32 mouse cellular contexts compared by ENCODE assay signal in the genomic region with DNA sequence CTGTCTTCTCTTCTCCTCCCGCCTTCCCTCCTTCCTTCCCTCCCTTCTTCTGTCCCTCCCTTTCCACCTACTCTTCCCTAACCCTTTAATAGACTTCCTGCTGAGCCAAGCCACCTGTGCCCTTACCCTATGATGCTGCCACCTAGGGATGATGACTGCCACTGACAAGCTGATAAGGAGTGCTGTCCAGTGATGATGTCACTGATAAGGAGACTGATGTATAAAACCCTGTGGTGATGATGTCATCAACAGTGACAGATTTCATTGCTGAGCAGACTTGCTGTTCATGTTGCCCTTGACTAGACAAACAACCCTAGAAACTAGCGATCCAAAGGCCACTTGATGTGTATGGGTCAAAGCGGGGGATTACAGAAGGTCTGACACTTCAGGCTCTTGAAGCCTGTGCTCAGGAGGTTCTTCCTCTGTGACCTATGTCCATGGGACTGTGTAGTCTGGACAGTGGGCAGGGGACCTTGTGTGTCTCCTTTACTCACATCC.
A peak's percentile ranks its signal among the peaks of the same experiment; 100 is the strongest.
DNase-seq lines count a peak whose midpoint lies in the region; ATAC-seq and TF ChIP-seq lines count a peak whose summit lies in the region.
"Had no signal": no experiment of that assay in that cellular context is flagged by ENCODE, and none has a peak within 500 bp of the region (broad histone marks: within the 10 kb centered on the region; RNA-seq: fewer than 3 reads in every experiment).

No protein-coding gene starts in this region.

- no peak overlapping the region for H3K4me3 ChIP-seq in hindbrain, embryonic 10.5 days
- H3K4me3 ChIP-seq in hindbrain, embryonic 14.5 days (replicated peaks; ENCODE audit: low read length) = no peak overlapping the region
- H3K4me3 ChIP-seq in midbrain, embryonic 13.5 days (replicated peaks) = no peak overlapping the region
- H3K4me3 ChIP-seq in midbrain, embryonic 11.5 days (ENCODE audit: low read depth, low read length) = no peak overlapping the region
- no peak overlapping the region for H3K4me3 ChIP-seq in ES-Bruce4 (ENCODE audit: low read depth, low read length)
- H3K4me3 ChIP-seq: embryonic facial prominence, embryonic 10.5 days; embryonic facial prominence, embryonic 15.5 days; forebrain, embryonic 13.5 days; heart, embryonic 13.5 days; limb, embryonic 13.5 days; liver, embryonic 12.5 days; midbrain, embryonic 12.5 days; neural tube, embryonic 12.5 days had no signal

- no peak for ATAC-seq in hindbrain, embryonic 14.5 days (ENCODE audit: low FRiP score)
- ATAC-seq in midbrain, embryonic 13.5 days = 0 out of 2 replicates have a peak, but pooled peaks have one; percentile 20
- no peak for ATAC-seq in midbrain, embryonic 11.5 days (ENCODE audit: low FRiP score)
- ATAC-seq: forebrain, embryonic 13.5 days; hindbrain, postnatal 0 days; intestine, embryonic 16.5 days; liver, embryonic 12.5 days had no signal

- H3K4me1 ChIP-seq in hindbrain, embryonic 10.5 days (replicated peaks) = 0 out of 2 replicates have a peak, but pooled peaks cover 5% of the 10 kb centered on the region
- no peaks in the 10 kb centered on the region for H3K4me1 ChIP-seq in hindbrain, embryonic 14.5 days (replicated peaks; ENCODE audit: control insufficient read depth, insufficient read depth, low read length)
- no peaks in the 10 kb centered on the region for H3K4me1 ChIP-seq in midbrain, embryonic 13.5 days (replicated peaks)
- H3K4me1 ChIP-seq in midbrain, embryonic 11.5 days (ENCODE audit: control insufficient read depth, insufficient read depth, low read length) = no peaks in the 10 kb centered on the region
- no peaks in the 10 kb centered on the region for H3K4me1 ChIP-seq in ES-Bruce4 (ENCODE audit: control insufficient read depth, insufficient read depth, low read length)
- H3K4me1 ChIP-seq: embryonic facial prominence, embryonic 15.5 days; midbrain, embryonic 12.5 days; neural tube, embryonic 12.5 days had no signal

- H3K36me3 ChIP-seq in hindbrain, embryonic 10.5 days = no peaks in the 10 kb centered on the region
- no peaks in the 10 kb centered on the region for H3K36me3 ChIP-seq in hindbrain, embryonic 14.5 days (replicated peaks; ENCODE audit: control insufficient read depth, insufficient read depth)
- H3K36me3 ChIP-seq in midbrain, embryonic 13.5 days = no peaks in the 10 kb centered on the region
- no peaks in the 10 kb centered on the region for H3K36me3 ChIP-seq in midbrain, embryonic 11.5 days (ENCODE audit: control insufficient read depth, insufficient read depth, low read length)
- no peaks in the 10 kb centered on the region for H3K36me3 ChIP-seq in ES-Bruce4 (ENCODE audit: control insufficient read depth, insufficient read depth, low read length, poor library complexity, severe bottlenecking)
- H3K36me3 ChIP-seq: embryonic facial prominence, embryonic 10.5 days; embryonic facial prominence, embryonic 15.5 days; heart, embryonic 13.5 days; limb, embryonic 13.5 days; liver, embryonic 12.5 days; midbrain, embryonic 12.5 days; neural tube, embryonic 12.5 days had no signal

- H3K4me2 ChIP-seq in hindbrain, embryonic 14.5 days (replicated peaks) = no peak overlapping the region
- no peak overlapping the region for H3K4me2 ChIP-seq in midbrain, embryonic 13.5 days (replicated peaks)
- H3K4me2 ChIP-seq in midbrain, embryonic 11.5 days = no peak overlapping the region
- H3K4me2 ChIP-seq: embryonic facial prominence, embryonic 15.5 days; forebrain, embryonic 13.5 days; heart, embryonic 13.5 days; limb, embryonic 13.5 days; liver, embryonic 12.5 days; midbrain, embryonic 12.5 days; neural tube, embryonic 12.5 days had no signal

- no peak overlapping the region for H3K9ac ChIP-seq in hindbrain, embryonic 14.5 days
- no peak overlapping the region for H3K9ac ChIP-seq in midbrain, embryonic 13.5 days (replicated peaks)
- H3K9ac ChIP-seq in midbrain, embryonic 11.5 days (ENCODE audit: low read length) = no peak overlapping the region
- no peak overlapping the region for H3K9ac ChIP-seq in ES-Bruce4 (ENCODE audit: low read depth, poor library complexity, severe bottlenecking)
- H3K9ac ChIP-seq: embryonic facial prominence, embryonic 15.5 days; forebrain, embryonic 13.5 days; heart, embryonic 13.5 days; limb, embryonic 13.5 days; liver, embryonic 12.5 days; midbrain, embryonic 12.5 days; neural tube, embryonic 12.5 days had no signal

- no peak for TF ChIP-seq EP300 in ES-Bruce4 (IDR thresholded peaks at IDR 0.05; ENCODE audit: insufficient read depth, low read depth, low read length)

- DNase-seq in hindbrain, embryonic 10.5 days (ENCODE audit: low spot score) = peak; percentile 1
- no peak for DNase-seq in hindbrain, embryonic 14.5 days (ENCODE audit: low spot score)
- no peak for DNase-seq in midbrain, embryonic 11.5 days (ENCODE audit: low spot score, missing footprints)
- peak; percentile 50 for DNase-seq in R1 (ENCODE audit: low read depth, low spot score)
- DNase-seq in layer of hippocampus, adult 9-11 months = no peak
- DNase-seq: adrenal gland, adult 8-10 months; B cell, adult 2 months; cerebellum, adult 2 months; cerebellum, postnatal 14 days; gastrocnemius, postnatal 25 days; heart, adult 18-20 months; heart, postnatal 10 days; kidney, adult 9 months; kidney, postnatal 10 days; lung, adult 18-20 months; lung, postnatal 10 days; right cerebral cortex, postnatal 4 days; thymus, adult 18-20 months; thymus, postnatal 25 days had no signal

- peak; percentile 5 for TF ChIP-seq CTCF in ES-Bruce4 (IDR thresholded peaks at IDR 0.05; ENCODE audit: low read depth, low read length)

- H3K27ac ChIP-seq in hindbrain, embryonic 10.5 days = no peak overlapping the region
- no peak overlapping the region for H3K27ac ChIP-seq in hindbrain, embryonic 14.5 days
- no peak overlapping the region for H3K27ac ChIP-seq in midbrain, embryonic 13.5 days
- H3K27ac ChIP-seq in midbrain, embryonic 11.5 days (ENCODE audit: low read depth, low read length) = no peak overlapping the region
- no peak overlapping the region for H3K27ac ChIP-seq in ES-Bruce4 (ENCODE audit: insufficient read depth, low read length)
- H3K27ac ChIP-seq: embryonic facial prominence, embryonic 10.5 days; embryonic facial prominence, embryonic 15.5 days; forebrain, embryonic 13.5 days; heart, embryonic 13.5 days; hindbrain, postnatal 0 days; limb, embryonic 13.5 days; liver, embryonic 12.5 days; midbrain, embryonic 12.5 days; neural tube, embryonic 12.5 days; stomach, postnatal 0 days had no signal

- no peak for TF ChIP-seq POLR2A in ES-Bruce4 (IDR thresholded peaks at IDR 0.05; ENCODE audit: insufficient read depth, low read length)

- H3K27me3 ChIP-seq in hindbrain, embryonic 10.5 days (ENCODE audit: insufficient read depth, poor library complexity, severe bottlenecking) = no peaks in the 10 kb centered on the region
- no peaks in the 10 kb centered on the region for H3K27me3 ChIP-seq in hindbrain, embryonic 14.5 days (ENCODE audit: control insufficient read depth, insufficient read depth, low read length)
- H3K27me3 ChIP-seq in midbrain, embryonic 13.5 days = no peaks in the 10 kb centered on the region
- no peaks in the 10 kb centered on the region for H3K27me3 ChIP-seq in midbrain, embryonic 11.5 days (ENCODE audit: control insufficient read depth, insufficient read depth, low read length)
- no peaks in the 10 kb centered on the region for H3K27me3 ChIP-seq in ES-Bruce4 (ENCODE audit: control insufficient read depth, insufficient read depth, low read length, poor library complexity, severe bottlenecking)
- H3K27me3 ChIP-seq: embryonic facial prominence, embryonic 15.5 days; forebrain, embryonic 13.5 days; heart, embryonic 13.5 days; limb, embryonic 13.5 days; liver, embryonic 12.5 days; neural tube, embryonic 12.5 days had no signal

- WGBS in hindbrain, embryonic 10.5 days = 96% methylated on average over 2 of the region's 3 CpGs
- 98% methylated on average over 2 of the region's 3 CpGs for WGBS in hindbrain, embryonic 14.5 days
- 90% methylated on average over 2 of the region's 3 CpGs for WGBS in midbrain, embryonic 13.5 days
- 97% methylated on average over 2 of the region's 3 CpGs for WGBS in midbrain, embryonic 11.5 days

- H3K9me3 ChIP-seq in hindbrain, embryonic 10.5 days = no peaks in the 10 kb centered on the region
- no peaks in the 10 kb centered on the region; the same call in 1 of the 2 replicates for H3K9me3 ChIP-seq in hindbrain, embryonic 14.5 days (ENCODE audit: control insufficient read depth, low read length)
- H3K9me3 ChIP-seq in midbrain, embryonic 13.5 days = no peaks in the 10 kb centered on the region
- no peaks in the 10 kb centered on the region for H3K9me3 ChIP-seq in midbrain, embryonic 11.5 days (ENCODE audit: control insufficient read depth, low read length)
- H3K9me3 ChIP-seq in ES-Bruce4 (replicated peaks; ENCODE audit: control insufficient read depth, insufficient read depth, low read length, poor library complexity, severe bottlenecking) = peaks cover 5% of the 10 kb centered on the region; the same call in 1 of the 2 replicates
- H3K9me3 ChIP-seq: embryonic facial prominence, embryonic 10.5 days; embryonic facial prominence, embryonic 15.5 days; heart, embryonic 13.5 days; limb, embryonic 13.5 days; liver, embryonic 12.5 days; midbrain, embryonic 12.5 days; neural tube, embryonic 12.5 days had no signal

Comparison
In these comparisons a context has a peak if more than half of its experiments do, and no peak if none do; other contexts are left out.
1. DNase-seq: peak in hindbrain, embryonic 10.5 days (single experiment) and R1 (single experiment); none in hindbrain, embryonic 14.5 days (single experiment), midbrain, embryonic 11.5 days (single experiment) and layer of hippocampus, adult 9-11 months (single experiment).